Mouse (Mus musculus) heart, embryonic 13.5 days (tissue): Measurements from ENCODE around the gene Mfrp. TPM values are rescaled to one million over a fixed set of nuclear protein-coding genes. Genes with fewer than 3 reads are reported as not detected.
"Not testable (repeated sequence)": the region's sequence is repeated elsewhere in the genome, so short reads cannot be mapped to it uniquely, and the experiment has no call there.

Experiments
- ATAC-seq: fragments of 200-750 bp; cut with Nextera tagmentation; 2 replicates; pipeline ENCODE4 v1.8.0; 2017; ENCODE audit warnings: moderate TSS enrichment; ENCODE audit not compliant: insufficient number of reproducible peaks, low FRiP score, low TSS enrichment; ENCODE audit errors: extremely low read depth
- H3K27ac ChIP-seq: fragments of 300-500 bp; sonication (generic); replicated peaks from 2 replicates; pipeline ENCODE4 v1.5.1; 2015; ENCODE audit warnings: moderate library complexity, mild to moderate bottlenecking, inconsistent platforms
- H3K27me3 ChIP-seq: fragments of 300-500 bp; sonication (generic); replicated peaks from 2 replicates; pipeline ENCODE4 v1.6.1; 2015; ENCODE audit warnings: mild to moderate bottlenecking, inconsistent platforms
- H3K36me3 ChIP-seq: fragments of 300-500 bp; sonication (generic); 2 replicates; pipeline ENCODE4 v1.6.1; 2015; ENCODE audit warnings: mild to moderate bottlenecking, inconsistent platforms
- H3K4me1 ChIP-seq: fragments of 300-500 bp; sonication (generic); 2 replicates; pipeline ENCODE4 v1.6.1; 2015; ENCODE audit warnings: inconsistent platforms
- H3K4me2 ChIP-seq: fragments of 300-500 bp; sonication (generic); 2 replicates; pipeline ENCODE4 v1.6.1; 2015; ENCODE audit warnings: inconsistent platforms, mild to moderate bottlenecking, moderate library complexity
- H3K4me3 ChIP-seq: fragments of 300-500 bp; sonication (generic); 2 replicates; pipeline ENCODE4 v1.5.1; 2015; ENCODE audit warnings: moderate library complexity, mild to moderate bottlenecking, inconsistent platforms
- H3K9ac ChIP-seq: fragments of 300-500 bp; sonication (generic); 2 replicates; pipeline ENCODE4 v1.6.1; 2015; ENCODE audit warnings: inconsistent platforms, mild to moderate bottlenecking, moderate library complexity
- H3K9me3 ChIP-seq: fragments of 300-500 bp; sonication (generic); 2 replicates; pipeline ENCODE4 v1.6.1; 2016; ENCODE audit warnings: inconsistent platforms
- WGBS: fragments of 180-500 bp; shearing (Covaris S2); methylation state at CpG from one replicate; pipeline ENCODE4 v1.1.7; 2015; ENCODE audit warnings: mixed read lengths; 5-methylcytosine and 5-hydroxymethylcytosine counted together
- polyA plus RNA-seq: library from polyadenylated mRNA; unstranded; fragments of >200 nt; fragmentation: Nextera tagmentation; extraction: Ambion mirVana; gene quantifications from 2 replicates; pipeline ENCODE4 v1.2.1, GENCODE M21; 2015

The Mfrp gene
- polyA plus RNA-seq, 1 experiment from 2014 or later: not detected

DNA sequence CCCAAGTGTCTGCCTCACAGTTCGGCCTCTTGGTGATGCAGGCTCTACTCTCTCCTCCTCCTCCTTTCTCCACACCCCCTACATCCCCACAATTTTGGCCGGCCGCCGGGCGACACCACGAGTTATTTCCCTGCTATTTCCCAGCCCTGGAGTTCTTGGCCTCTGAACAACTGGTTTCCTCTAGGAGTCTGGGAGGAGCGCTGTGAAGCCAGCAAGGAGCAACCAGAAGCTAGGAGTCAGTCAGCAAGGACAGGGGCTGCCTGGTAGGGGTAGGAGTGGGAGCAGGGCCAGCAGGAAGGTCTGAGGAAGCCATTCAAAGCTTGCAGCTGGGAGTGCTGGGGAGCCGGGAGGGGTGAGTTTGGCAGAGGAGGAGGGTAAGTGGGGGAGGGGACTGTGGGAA, 5.6 kb downstream of the Mfrp start, which contains the start of gene C1qtnf5:
C1qtnf5 (plus strand) TSS at position 136 of the 400 bp plus-strand sequence.
- peak within 1 kb of the TSS; percentile 66 for H3K9ac ChIP-seq
- H3K27me3 ChIP-seq: no peaks in the 10 kb centered on the region
- H3K27ac ChIP-seq: peak within 1 kb of the TSS; percentile 81
- 30% methylated on average over 8 of the region's 8 CpGs for whole genome bisulfite sequencing
- H3K4me2 ChIP-seq: peak within 1 kb of the TSS; percentile 46
- peak; percentile 21; the same call in 1 of the 2 replicates for ATAC-seq
- peaks cover 31% of the 10 kb centered on the region for H3K36me3 ChIP-seq
- H3K9me3 ChIP-seq: no peaks in the 10 kb centered on the region
- H3K4me1 ChIP-seq: peaks cover 60% of the 10 kb centered on the region
- H3K4me3 ChIP-seq: peak within 1 kb of the TSS; percentile 8

DNA sequence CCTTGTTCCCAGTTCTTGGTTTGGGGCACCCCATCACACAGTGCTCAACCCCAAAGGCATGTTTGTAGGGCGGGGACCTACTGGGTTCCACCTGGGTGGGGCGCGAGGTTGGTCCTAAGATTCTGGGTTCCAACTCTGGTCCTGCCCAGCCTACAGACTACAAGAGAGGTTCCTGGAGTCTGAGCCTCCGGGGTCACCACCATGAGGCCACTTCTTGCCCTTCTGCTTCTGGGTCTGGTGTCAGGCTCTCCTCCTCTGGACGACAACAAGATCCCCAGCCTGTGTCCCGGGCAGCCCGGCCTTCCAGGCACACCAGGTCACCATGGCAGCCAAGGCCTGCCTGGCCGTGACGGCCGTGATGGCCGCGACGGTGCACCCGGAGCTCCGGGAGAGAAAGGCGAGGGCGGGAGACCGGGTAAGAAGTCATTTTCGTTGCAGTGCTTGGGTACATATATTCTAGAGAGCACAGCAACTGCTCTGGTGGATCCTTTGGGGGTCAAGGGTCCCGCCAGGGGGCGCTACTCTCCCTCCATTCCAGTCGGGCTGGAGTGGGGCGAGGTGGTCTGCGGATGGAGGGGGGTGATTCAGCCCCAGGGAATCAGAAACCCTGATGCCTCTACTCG, 6.1 kb downstream of the Mfrp start:
- no peak for ATAC-seq
- 33% methylated on average over 25 of the region's 25 CpGs for WGBS
- Histone ChIP-seq H3K27ac (peak overlapping the region; percentile 81), H3K4me1 (peaks cover 63% of the 10 kb centered on the region), H3K9ac (peak overlapping the region; percentile 66), H3K4me3 (peak overlapping the region; percentile 8), H3K9me3 (no peaks in the 10 kb centered on the region), H3K27me3 (no peaks in the 10 kb centered on the region), H3K4me2 (peak overlapping the region; percentile 46), H3K36me3 (peaks cover 31% of the 10 kb centered on the region)

DNA sequence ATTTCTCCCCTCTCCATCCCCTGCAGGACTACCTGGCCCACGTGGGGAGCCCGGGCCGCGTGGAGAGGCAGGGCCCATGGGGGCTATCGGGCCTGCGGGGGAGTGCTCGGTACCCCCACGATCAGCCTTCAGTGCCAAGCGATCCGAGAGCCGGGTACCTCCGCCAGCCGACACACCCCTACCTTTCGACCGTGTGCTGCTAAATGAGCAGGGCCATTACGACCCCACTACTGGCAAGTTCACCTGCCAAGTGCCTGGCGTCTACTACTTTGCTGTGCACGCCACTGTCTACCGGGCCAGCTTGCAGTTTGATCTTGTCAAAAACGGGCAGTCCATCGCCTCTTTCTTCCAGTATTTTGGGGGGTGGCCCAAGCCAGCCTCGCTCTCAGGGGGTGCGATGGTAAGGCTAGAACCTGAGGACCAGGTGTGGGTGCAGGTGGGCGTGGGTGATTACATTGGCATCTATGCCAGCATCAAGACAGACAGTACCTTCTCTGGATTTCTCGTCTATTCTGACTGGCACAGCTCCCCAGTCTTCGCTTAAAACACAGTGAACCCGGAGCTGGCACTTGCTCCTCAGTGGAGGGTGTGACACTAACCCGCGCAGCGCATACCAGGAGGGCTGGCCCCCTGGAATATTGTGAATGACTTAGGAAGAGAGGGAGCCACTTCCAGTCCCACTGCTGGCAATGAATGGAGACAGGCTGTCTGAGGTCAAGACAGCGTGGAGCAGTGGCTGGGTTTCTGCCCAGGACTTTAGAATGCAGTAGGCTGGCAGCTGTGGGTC, 6.9 kb downstream of the Mfrp start:
- Histone ChIP-seq H3K4me2 (peak overlapping the region; percentile 68), H3K4me1 (peaks cover 63% of the 10 kb centered on the region), H3K4me3 (no peak overlapping the region), H3K27me3 (no peaks in the 10 kb centered on the region), H3K36me3 (peaks cover 31% of the 10 kb centered on the region), H3K27ac (0 out of 2 replicates have a peak overlapping the region, but pooled peaks have one; percentile 29), H3K9ac (peak overlapping the region; percentile 66), H3K9me3 (no peaks in the 10 kb centered on the region)
- no peak for ATAC-seq
- 80% methylated on average over 31 of the region's 31 CpGs for WGBS

DNA sequence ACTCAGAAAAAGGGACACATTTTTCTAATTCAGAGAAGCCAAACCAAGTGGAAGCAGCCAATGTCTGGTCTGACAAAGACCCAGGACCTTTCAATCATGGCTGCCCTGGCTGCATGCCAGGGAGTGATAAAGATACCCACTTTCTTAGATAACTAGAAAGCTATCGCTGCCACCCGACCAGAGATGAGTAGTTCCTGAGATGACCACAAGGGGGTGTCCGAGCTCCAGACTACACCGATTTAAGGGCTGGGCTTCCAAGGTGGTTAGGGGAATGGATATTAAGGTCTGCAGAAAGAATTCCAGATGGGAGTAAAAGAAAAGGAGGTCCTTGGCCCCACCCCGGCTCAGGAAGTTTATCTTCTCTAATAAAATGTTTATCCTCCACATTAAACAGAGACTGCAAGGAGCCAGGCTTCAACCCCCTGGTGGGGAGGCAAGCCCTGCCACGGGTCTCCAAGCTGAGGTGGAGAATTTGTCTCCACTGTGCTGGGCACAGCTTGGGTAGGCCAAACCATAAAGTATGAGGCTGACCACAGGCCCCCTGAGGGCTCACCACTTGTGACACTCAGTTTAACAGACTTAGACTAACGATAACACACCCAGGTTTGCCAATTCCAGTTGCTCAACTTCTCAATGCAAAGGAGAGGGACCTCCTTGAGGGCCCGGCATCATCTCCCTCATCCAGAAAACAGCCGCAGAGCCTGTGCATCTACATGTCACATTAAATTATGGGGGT, 8.0 kb downstream of the Mfrp start:
- Histone ChIP-seq H3K4me2 (peak overlapping the region; percentile 68), H3K9me3 (no peaks in the 10 kb centered on the region), H3K27ac (peak overlapping the region; percentile 29; the same call in 1 of the 2 replicates), H3K36me3 (peaks cover 27% of the 10 kb centered on the region), H3K4me1 (peaks cover 70% of the 10 kb centered on the region), H3K27me3 (no peaks in the 10 kb centered on the region), H3K9ac (peak overlapping the region; percentile 74), H3K4me3 (peak overlapping the region; percentile 42)
- ATAC-seq: no peak
- WGBS: 29% methylated on average over 9 of the region's 9 CpGs

DNA sequence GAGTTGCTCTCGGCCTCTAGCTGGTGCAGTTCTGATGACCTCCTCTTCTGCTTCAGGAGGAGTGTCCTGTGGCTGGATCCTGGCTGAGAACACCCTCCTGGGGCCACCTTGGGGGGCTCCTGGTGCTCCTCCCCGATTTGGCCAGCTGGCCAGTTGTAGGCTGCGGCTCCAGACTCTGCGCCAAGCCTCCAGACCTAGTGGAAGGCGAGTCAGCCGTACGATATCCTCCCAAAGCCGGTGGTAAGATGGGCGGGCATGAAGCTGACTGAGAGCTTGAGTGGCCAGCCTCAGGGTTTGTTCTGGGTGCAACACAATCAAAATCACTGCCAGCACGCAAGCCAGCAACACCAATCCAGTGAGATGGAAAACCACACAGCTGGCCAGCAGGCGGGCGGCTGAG, 10.4 kb downstream of the Mfrp start:
- not testable (repeated sequence) for ATAC-seq
- Histone ChIP-seq H3K4me3 (peak overlapping the region; percentile 65), H3K4me2 (peak overlapping the region; percentile 72)

DNA sequence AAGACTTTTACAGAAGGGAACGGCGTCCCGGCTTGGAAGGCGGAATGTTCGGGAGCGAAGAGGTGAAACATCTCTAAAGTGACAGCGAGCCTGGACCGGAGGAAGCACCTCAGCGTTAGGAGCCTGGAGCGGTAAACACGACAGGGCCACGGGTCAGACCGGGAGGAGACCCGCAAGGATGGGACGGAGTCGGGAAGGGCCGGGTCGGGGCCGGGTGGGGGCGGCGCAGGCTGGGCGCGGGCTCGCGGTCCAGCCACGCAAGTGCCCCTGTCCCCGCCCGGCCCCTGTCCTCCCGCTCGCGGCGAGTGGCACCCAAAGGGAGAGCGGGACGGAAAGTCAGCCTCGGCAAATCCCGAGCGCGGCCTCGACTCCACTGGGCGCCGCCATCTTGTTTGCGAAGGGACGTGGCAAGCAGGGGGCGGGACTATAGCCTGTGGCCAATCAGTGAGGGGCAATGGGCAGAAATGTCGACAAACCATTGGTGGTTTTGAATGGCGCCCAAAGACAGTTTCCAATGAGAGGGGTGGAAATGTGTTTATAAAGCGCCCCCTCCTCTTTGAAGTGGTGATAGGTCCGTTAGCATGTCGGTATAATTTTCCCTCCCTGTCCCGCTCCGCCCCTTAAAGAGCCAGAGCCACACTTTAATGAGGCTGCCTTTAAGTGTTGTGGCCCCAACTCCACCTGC, 11.7 kb downstream of the Mfrp start, which contains the start of the genes Gm49380 and Rnf26:
Gm49380 (minus strand) TSS at position 396 of the 685 bp plus-strand sequence.
Rnf26 (minus strand) TSS at position 413 of the 685 bp plus-strand sequence.
- peak within 1 kb of the TSS; percentile 65 for H3K4me3 ChIP-seq
- peak within 1 kb of the TSS; percentile 94 for H3K9ac ChIP-seq
- peak within 1 kb of the TSS; percentile 72 for H3K4me2 ChIP-seq
- WGBS: under 1% methylated on average over 47 of the region's 51 CpGs
- peaks cover 9% of the 10 kb centered on the region for H3K36me3 ChIP-seq
- no peaks in the 10 kb centered on the region for H3K9me3 ChIP-seq
- peaks cover 43% of the 10 kb centered on the region for H3K4me1 ChIP-seq
- ATAC-seq: peak; percentile 90
- H3K27me3 ChIP-seq: no peaks in the 10 kb centered on the region
- peak within 1 kb of the TSS; percentile 70 for H3K27ac ChIP-seq

More for the DNA sequence above, 10.4 kb downstream of the Mfrp start:
- H3K27ac ChIP-seq, H3K27me3 ChIP-seq, H3K9me3 ChIP-seq: not testable (repeated sequence)
- Histone ChIP-seq H3K9ac (peak overlapping the region; percentile 70), H3K36me3 (peaks cover 14% of the 10 kb centered on the region), H3K4me1 (peaks cover 56% of the 10 kb centered on the region)
- WGBS: 57% methylated on average over 10 of the region's 12 CpGs

DNA sequence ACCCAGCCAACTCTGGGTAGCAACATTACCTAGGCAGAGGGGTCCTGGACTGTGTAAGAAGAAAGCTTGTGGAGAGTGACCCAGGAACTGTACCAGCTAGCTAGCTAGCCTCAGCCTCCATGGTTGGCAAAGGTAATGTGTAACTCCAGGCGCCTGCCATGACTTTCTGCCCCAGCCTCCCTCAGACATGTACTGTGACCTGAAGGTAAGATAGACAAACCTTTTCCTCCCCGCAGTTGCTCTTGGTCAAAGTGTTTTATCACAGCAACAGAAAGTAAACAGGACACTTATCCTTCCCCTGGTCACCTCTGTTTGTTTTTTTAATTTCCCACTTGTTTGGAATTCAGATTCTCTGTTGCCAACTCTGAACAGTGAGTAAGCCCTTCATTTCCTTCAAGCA, 12.9 kb downstream of the Mfrp start:
- ATAC-seq: no peak
- Histone ChIP-seq H3K4me2 (no peak overlapping the region), H3K27me3 (no peaks in the 10 kb centered on the region), H3K9ac (no peak overlapping the region), H3K4me3 (no peak overlapping the region), H3K9me3 (no peaks in the 10 kb centered on the region), H3K36me3 (0 out of 2 replicates have a peak, but pooled peaks cover 4% of the 10 kb centered on the region), H3K4me1 (peaks cover 31% of the 10 kb centered on the region), H3K27ac (no peak overlapping the region)
- WGBS: 63% methylated on average over 2 of the region's 2 CpGs

DNA sequence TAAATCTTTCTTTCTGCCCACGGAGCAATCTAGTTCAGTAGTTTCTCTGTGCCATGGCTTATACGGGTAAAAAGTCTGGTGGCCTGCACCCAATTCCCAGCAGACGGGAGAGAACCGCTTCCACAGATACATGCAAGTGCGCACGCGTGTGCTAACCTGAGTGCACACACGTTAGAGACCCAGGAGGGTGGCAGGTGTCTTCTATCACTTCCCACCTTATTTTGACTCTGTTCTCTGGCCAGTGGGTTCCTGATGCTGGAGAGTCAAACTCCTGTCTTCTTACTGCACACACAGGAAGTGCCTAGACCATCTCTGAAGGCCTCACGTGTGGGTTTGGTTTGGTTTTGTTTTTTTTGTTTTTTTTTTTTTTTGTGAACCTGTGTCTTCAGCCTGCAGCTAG, 14.1 kb downstream of the Mfrp start:
- Histone ChIP-seq H3K9ac (0 out of 2 replicates have a peak overlapping the region, but pooled peaks have one; percentile 16), H3K27ac (no peak overlapping the region), H3K9me3 (no peaks in the 10 kb centered on the region), H3K36me3 (no peaks in the 10 kb centered on the region), H3K4me3 (no peak overlapping the region), H3K27me3 (no peaks in the 10 kb centered on the region), H3K4me1 (peaks cover 19% of the 10 kb centered on the region), H3K4me2 (no peak overlapping the region)
- 87% methylated on average over 9 of the region's 9 CpGs for WGBS
- ATAC-seq: no peak

DNA sequence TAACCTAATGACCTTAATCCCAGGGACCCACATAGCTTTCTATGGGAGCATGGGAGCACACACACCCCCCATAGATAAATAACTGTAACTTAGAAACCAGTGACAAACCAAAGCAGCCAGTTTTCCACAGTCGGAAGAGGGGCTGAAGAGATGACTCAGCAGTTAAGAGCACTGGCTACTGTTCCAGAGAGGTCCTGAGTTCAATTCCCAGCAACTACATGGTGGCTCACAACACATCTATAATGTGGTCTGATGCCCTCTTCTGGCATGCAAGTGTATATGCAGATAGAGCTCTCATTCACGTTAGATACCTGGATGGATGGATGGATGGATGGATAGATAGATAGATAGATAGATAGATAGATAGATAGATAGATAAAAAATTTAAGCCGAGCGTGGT, 14.7 kb downstream of the Mfrp start:
- no peak overlapping the region for H3K4me2 ChIP-seq
- H3K4me3 ChIP-seq: no peak overlapping the region
- H3K9ac ChIP-seq: no peak overlapping the region
- WGBS: 81% methylated on average over 4 of the region's 4 CpGs
- H3K9me3 ChIP-seq: no peaks in the 10 kb centered on the region
- no peak for ATAC-seq
- peaks cover 15% of the 10 kb centered on the region for H3K4me1 ChIP-seq
- no peak overlapping the region for H3K27ac ChIP-seq
- H3K27me3 ChIP-seq: no peaks in the 10 kb centered on the region
- H3K36me3 ChIP-seq: no peaks in the 10 kb centered on the region

DNA sequence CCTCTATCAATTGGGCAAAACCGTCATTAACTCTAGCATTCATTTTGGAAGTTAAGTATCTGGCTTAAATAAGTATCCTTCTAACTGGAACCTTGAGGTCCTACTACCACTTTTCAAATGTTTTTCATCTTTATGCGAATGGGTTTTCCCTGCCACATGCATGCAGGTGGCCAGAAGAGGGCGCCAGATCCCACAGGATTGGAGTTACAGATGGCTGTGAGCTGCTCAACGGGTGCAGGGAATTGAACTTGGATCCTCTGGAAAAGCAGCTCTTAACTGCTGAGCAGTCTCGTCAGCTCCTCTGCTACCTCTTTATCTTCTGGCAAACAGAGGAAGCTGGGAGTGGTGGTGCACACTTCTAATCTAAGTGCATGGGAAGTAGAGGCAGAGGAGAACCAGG, 17.5 kb downstream of the Mfrp start:
- H3K4me2 ChIP-seq: no peak overlapping the region
- H3K4me1 ChIP-seq: peaks cover 4% of the 10 kb centered on the region; the same call in 1 of the 2 replicates
- WGBS: 50% methylated on average over 5 of the region's 5 CpGs
- no peaks in the 10 kb centered on the region for H3K9me3 ChIP-seq
- no peaks in the 10 kb centered on the region for H3K27me3 ChIP-seq
- H3K27ac ChIP-seq: no peak overlapping the region
- no peak overlapping the region for H3K4me3 ChIP-seq
- no peaks in the 10 kb centered on the region for H3K36me3 ChIP-seq
- no peak overlapping the region for H3K9ac ChIP-seq
- no peak for ATAC-seq
